Mouse (Mus musculus) heart, embryonic 14.5 days (tissue): ENCODE measurements around the gene Car7. TPM values are rescaled to one million over a fixed set of nuclear protein-coding genes. Genes with fewer than 3 reads are reported as not detected.
"Not testable (repeated sequence)": the region's sequence is repeated elsewhere in the genome, so short reads cannot be mapped to it uniquely, and the experiment has no call there.

Experiments used
- ATAC-seq: fragments of 200-750 bp; cut with Nextera tagmentation; 2 replicates; pipeline ENCODE4 v1.8.0; 2017; ENCODE audit warnings: low read depth, moderate TSS enrichment; ENCODE audit not compliant: insufficient number of reproducible peaks, insufficient read depth, low FRiP score
- H3K27ac ChIP-seq, 2 experiments: fragments of 200-500 bp in 1 of 2; fragments of 300-500 bp in 1 of 2; sonication (generic) in 1 of 2; replicated peaks in 1 of 2; 2 replicates each; pipeline ENCODE4 v1.5.1; 2012 to 2014; ENCODE audit warnings: low read depth in 2 of 2, low read length in 2 of 2, control low read depth in 1 of 2, mild to moderate bottlenecking in 1 of 2, mixed read lengths in 1 of 2; ENCODE audit not compliant: control insufficient read depth in 1 of 2, insufficient read depth in 1 of 2
- H3K27me3 ChIP-seq: fragments of 300-500 bp; sonication (generic); 2 replicates; pipeline ENCODE4 v1.6.1; 2014; ENCODE audit warnings: mild to moderate bottlenecking, low read length, control low read depth; ENCODE audit not compliant: control insufficient read depth, insufficient read depth
- H3K36me3 ChIP-seq: fragments of 300-500 bp; sonication (generic); 2 replicates; pipeline ENCODE4 v1.6.1; 2014; ENCODE audit warnings: mild to moderate bottlenecking, control low read depth, low read length, mixed read lengths; ENCODE audit not compliant: control insufficient read depth, insufficient read depth
- H3K4me1 ChIP-seq, 2 experiments: fragments of 200-500 bp in 1 of 2; fragments of 300-500 bp in 1 of 2; sonication (generic) in 1 of 2; 2 replicates each; pipeline ENCODE4 v1.6.1; 2012 to 2014; ENCODE audit warnings: low read length in 2 of 2, control low read depth in 1 of 2, mixed read lengths in 1 of 2; ENCODE audit not compliant: control insufficient read depth in 2 of 2, insufficient read depth in 2 of 2
- H3K4me2 ChIP-seq: fragments of 300-500 bp; sonication (generic); 2 replicates; pipeline ENCODE4 v1.6.1; 2014; ENCODE audit warnings: mild to moderate bottlenecking, low read length
- H3K4me3 ChIP-seq, 2 experiments: fragments of 200-500 bp in 1 of 2; fragments of 300-500 bp in 1 of 2; sonication (generic) in 1 of 2; 2 replicates each; pipeline ENCODE4 v1.5.1; 2012 to 2014; ENCODE audit warnings: low read length in 2 of 2, mild to moderate bottlenecking in 2 of 2, control low read depth in 1 of 2, low read depth in 1 of 2, moderate library complexity in 1 of 2; ENCODE audit not compliant: control insufficient read depth in 1 of 2, insufficient read depth in 1 of 2
- H3K9ac ChIP-seq: fragments of 300-500 bp; sonication (generic); 2 replicates; pipeline ENCODE4 v1.6.1; 2014; ENCODE audit warnings: mild to moderate bottlenecking, low read length
- H3K9me3 ChIP-seq: fragments of 300-500 bp; sonication (generic); 2 replicates; pipeline ENCODE4 v1.6.1; 2016; ENCODE audit warnings: low read length, control low read depth; ENCODE audit not compliant: control insufficient read depth
- WGBS: fragments of 180-500 bp; shearing (Covaris S2); extraction: QIAGEN DNeasy Blood & Tissue Kit; methylation state at CpG from one replicate; pipeline ENCODE4 v1.1.7; 2014; 5-methylcytosine and 5-hydroxymethylcytosine counted together
- polyA plus RNA-seq: library from polyadenylated mRNA; unstranded; fragments of >200 nt; fragmentation: Nextera tagmentation; extraction: Ambion mirVana; gene quantifications from 2 replicates; pipeline ENCODE4 v1.2.1, GENCODE M21; 2014

Gene Car7
- polyA plus RNA-seq, 1 experiment from 2014 or later = 2.2 TPM

- no peaks in the 10 kb centered on the region for H3K27me3 ChIP-seq
- H3K36me3 ChIP-seq = no peaks in the 10 kb centered on the region
- no peak overlapping the region for H3K4me3 ChIP-seq
- peaks cover 0 to 3% of the 10 kb centered on the region in 2 experiments; a peak in 1 of 4 replicates for H3K4me1 ChIP-seq
- H3K9me3 ChIP-seq = no peaks in the 10 kb centered on the region
- no peak for ATAC-seq
- H3K4me2 ChIP-seq = no peak overlapping the region
- WGBS = 45% methylated on average over 1 of the region's 1 CpGs
- no peak overlapping the region for H3K27ac ChIP-seq
- no peak overlapping the region for H3K9ac ChIP-seq
Observed at GRCm38 (mm10) chr8:104569559-104569958, 35.1 kb downstream of the Car7 start.

GRCm38 (mm10) chr8:104570436-104571343 is 36.2 kb downstream of the Car7 start:
- Histone ChIP-seq H3K36me3 (no peaks in the 10 kb centered on the region), H3K27me3 (no peaks in the 10 kb centered on the region), H3K4me2 (peak overlapping the region; percentile 93), H3K4me1 (peaks cover 0 to 3% of the 10 kb centered on the region in 2 experiments; a peak in 1 of 4 replicates), H3K9ac (peak overlapping the region; percentile 48), H3K27ac (no peak overlapping the region), H3K4me3 (peak overlapping the region; percentile 50), H3K9me3 (no peaks in the 10 kb centered on the region)
- ATAC-seq = peak; percentile 35
- WGBS = 5% methylated on average over 26 of the region's 26 CpGs

GRCm38 (mm10) chr8:104576820-104577219 is 42.3 kb downstream of the Car7 start:
- Histone ChIP-seq H3K9me3 (no peaks in the 10 kb centered on the region), H3K9ac (no peak overlapping the region), H3K36me3 (no peaks in the 10 kb centered on the region), H3K4me1 (no peaks in the 10 kb centered on the region), H3K4me3 (no peak overlapping the region), H3K4me2 (no peak overlapping the region), H3K27me3 (no peaks in the 10 kb centered on the region), H3K27ac (no peak overlapping the region)
- 82% methylated on average over 3 of the region's 3 CpGs for WGBS
- no peak for ATAC-seq

GRCm38 (mm10) chr8:104577606-104578005 is 43.1 kb downstream of the Car7 start:
- WGBS = 74% methylated on average over 17 of the region's 17 CpGs
- not testable (repeated sequence) for H3K4me1 ChIP-seq, H3K36me3 ChIP-seq, H3K9ac ChIP-seq, H3K4me3 ChIP-seq, ATAC-seq, H3K9me3 ChIP-seq, H3K27me3 ChIP-seq, H3K27ac ChIP-seq, H3K4me2 ChIP-seq

GRCm38 (mm10) chr8:104584522-104584921 is 50.0 kb downstream of the Car7 start:
- WGBS = 37% methylated on average over 1 of the region's 1 CpGs

GRCm38 (mm10) chr8:104590284-104590683 is 55.8 kb downstream of the Car7 start:
- peaks cover 0 to 8% of the 10 kb centered on the region in 2 experiments; a peak in 2 of 4 replicates for H3K4me1 ChIP-seq
- no peak overlapping the region for H3K4me3 ChIP-seq
- WGBS = 72% methylated on average over 3 of the region's 3 CpGs
- no peak overlapping the region for H3K4me2 ChIP-seq
- H3K27me3 ChIP-seq = no peaks in the 10 kb centered on the region
- H3K9me3 ChIP-seq = no peaks in the 10 kb centered on the region
- H3K9ac ChIP-seq = no peak overlapping the region
- ATAC-seq = no peak
- no peak overlapping the region for H3K27ac ChIP-seq
- peaks cover 20% of the 10 kb centered on the region for H3K36me3 ChIP-seq

More at GRCm38 (mm10) chr8:104584522-104584921, 50.0 kb downstream of the Car7 start:
- Histone ChIP-seq H3K27ac (no peak overlapping the region), H3K4me1 (no peaks in the 10 kb centered on the region), H3K27me3 (no peaks in the 10 kb centered on the region), H3K4me3 (no peak overlapping the region), H3K9me3 (no peaks in the 10 kb centered on the region), H3K9ac (no peak overlapping the region), H3K36me3 (no peaks in the 10 kb centered on the region), H3K4me2 (no peak overlapping the region)
- no peak for ATAC-seq

GRCm38 (mm10) chr8:104591133-104591834 is 56.8 kb downstream of the Car7 start, which contains the start of gene Pdp2:
Gene Pdp2 (plus strand): TSS chr8:104591451.
- Histone ChIP-seq H3K9ac (peak within 1 kb of the TSS; percentile 73), H3K4me1 (peaks cover 0 to 8% of the 10 kb centered on the region in 2 experiments; a peak in 2 of 4 replicates), H3K27ac (peak within 1 kb of the TSS; percentile 59 to 87), H3K4me3 (peak within 1 kb of the TSS; percentile 65 to 100), H3K36me3 (peaks cover 24% of the 10 kb centered on the region), H3K9me3 (no peaks in the 10 kb centered on the region), H3K4me2 (peak within 1 kb of the TSS; percentile 86), H3K27me3 (no peaks in the 10 kb centered on the region)
- WGBS = under 1% methylated on average over 44 of the region's 44 CpGs
- ATAC-seq = peak; percentile 96
